Mouse (Mus musculus) regulatory T cell (primary cell): ENCODE measurements around the gene Vasp.

ENCODE experiments used
- in situ Hi-C: fragments of 300-600 bp; cut with MboI, MseI; formaldehyde crosslinking; loops from one replicate; pipeline ENCODE4 v1.15.1; 2025; ENCODE audit warnings: high pct_unique_total_duplicates

Vasp gene

GRCm38 (mm10) chr7:19213385-19213784 is 58.2 kb downstream of the Vasp start:
- in situ Hi-C loops = no loop called here

DNA sequence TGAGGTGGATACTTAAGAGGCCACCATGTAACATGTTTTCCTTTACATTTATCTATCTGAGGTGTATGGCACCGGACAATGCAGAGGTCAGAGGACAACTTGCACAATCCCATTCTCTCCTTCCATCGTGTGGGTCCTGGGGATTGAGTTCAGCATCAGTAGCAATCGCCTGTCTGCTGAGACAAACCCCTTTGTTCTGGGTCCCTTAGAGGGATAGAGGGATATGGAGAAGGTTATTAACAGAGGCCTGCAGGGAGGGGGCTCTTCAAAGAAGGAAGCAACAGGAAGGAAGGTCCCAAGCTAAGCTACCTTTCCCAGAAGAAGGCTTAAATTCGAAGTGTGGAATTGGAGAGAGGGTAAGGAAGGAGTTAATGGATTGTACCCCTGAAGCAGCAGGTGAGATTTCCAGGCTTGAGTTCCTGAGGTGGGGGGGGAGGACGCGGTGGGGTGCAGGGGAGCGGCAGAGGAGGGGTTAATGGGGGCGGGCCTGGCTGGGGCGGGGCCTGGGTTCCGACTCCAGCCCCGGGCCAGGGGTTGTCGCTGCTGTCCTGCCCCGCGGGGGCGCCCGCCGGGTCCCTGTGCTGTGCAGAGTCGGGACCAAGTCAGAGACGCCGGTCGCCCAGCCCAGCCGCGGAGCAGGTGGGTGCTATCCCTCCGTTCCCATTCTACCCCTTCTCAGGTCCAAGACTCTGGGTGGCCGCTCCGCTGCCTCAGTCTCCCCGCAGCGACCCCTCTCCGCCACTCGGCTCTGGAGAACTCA is 59.4 kb downstream of the Vasp start, which contains the start of gene Gpr4:
Gene Gpr4 (plus strand): TSS at position 543 of the 760 bp plus-strand sequence.
- in situ Hi-C loops = no loop called here

DNA sequence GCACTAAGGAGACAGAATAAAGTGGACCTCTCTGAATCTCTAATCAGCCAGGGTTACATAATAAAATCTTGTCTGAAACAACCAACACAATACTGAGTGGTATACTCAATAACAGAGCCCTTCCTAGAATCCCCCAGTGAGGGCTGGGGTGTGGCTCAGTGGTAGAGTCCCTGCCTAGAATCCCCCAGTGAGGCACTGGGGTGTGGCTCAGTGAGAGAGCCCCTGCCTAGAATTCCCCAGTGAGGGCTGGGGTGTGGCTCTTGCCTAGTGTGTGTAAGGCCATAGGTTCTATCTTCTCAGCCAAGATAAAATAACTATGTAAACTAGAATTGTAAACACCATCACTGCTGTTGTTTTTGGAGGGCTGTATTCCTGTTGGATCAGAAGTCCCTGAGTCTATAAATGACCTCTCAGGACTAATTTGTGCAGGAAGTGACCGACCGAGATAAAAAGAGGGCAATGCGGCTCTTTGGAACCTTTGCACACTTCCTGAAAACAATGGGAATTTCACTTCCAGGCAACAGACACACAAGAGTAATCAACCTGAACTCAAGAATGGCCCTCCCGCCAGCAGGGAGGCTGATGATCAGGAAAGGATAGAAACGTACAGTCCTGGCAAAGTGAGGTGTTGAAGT is 60.5 kb downstream of the Vasp start:
- in situ Hi-C loops = no loop called here

DNA sequence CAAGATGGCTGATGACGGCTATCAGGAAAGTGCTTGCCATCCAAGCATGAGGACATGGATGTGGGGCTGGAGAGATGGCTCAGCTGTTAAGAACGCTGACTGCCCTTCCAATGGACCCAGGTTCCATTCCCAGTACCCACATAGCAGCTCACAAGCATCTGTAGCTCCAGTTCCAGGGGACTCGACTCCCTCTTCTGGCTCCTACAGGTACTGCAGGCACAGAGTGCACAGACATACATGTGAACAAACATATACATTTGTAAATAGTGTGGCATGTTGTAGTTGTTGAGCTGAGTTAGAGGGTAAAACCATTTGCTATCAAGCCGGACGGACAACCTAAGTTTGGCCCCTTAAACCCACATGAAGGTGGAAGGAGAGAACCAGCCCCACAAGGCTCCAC is 61.6 kb downstream of the Vasp start:
- in situ Hi-C loops = no loop called here

DNA sequence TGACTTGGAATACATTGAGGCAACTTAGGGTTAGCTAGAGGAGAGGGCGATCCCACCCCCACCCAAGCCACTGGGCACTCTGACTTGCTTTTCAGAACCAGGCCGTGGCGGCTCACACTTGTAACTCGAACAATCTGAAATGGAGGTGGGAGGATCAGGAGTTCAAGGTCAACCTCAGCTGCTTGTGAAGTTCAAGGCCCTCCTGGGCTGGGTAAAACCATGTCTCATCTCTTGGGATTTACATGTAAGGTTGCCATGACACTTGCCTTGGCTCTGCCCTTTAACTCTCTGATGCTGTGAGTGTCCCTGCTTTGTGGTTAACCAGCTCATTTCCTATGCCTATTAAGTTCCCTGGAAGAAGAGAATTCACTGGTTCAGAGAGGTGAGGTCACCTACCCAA is 62.1 kb downstream of the Vasp start:
- in situ Hi-C loops = no loop called here

- in situ Hi-C loops = no loop called here
These were observed 62.6 kb downstream of the Vasp start for GRCm38 (mm10) chr7:19208944-19209472.

DNA sequence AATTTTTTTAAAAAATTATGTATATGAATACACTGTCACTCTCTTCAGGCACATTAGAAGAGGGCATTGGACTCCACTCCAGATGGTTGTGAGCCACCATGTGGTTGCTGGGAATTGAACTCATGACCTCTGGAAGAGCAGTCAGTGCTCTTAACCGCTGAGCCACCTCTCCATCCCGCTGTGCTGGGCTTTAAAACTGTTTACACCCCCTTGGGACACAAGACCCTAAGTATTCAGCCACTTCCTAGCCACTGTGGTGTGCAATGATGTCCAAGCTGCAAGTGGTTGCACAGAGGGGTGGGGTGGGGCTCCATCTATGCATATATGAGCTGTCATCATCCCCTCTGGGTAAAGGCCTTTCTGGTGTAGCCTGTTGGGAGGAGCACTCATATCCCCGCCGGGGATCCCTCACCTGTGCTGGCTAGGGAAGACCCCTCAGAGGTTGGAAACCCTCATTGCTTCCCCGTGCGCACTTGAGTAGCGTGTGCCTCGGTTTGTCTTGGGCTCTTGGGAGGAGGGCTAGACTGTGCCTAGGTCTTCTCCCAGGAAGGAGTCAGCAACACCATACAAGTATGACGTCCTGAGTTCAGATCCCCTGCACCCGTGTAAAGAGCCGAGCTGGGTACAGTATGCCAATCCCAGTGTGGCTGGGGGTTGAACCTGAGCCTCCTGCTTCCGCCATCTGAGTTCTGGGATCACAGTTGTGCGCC is 63.3 kb downstream of the Vasp start:
- in situ Hi-C loops = no loop called here
